Mouse (Mus musculus) splenic B cell, adult 2 months (primary cell): ENCODE measurements around the gene Gpr161.
A peak's percentile ranks its signal among the peaks of the same experiment; 100 is the strongest.

Source experiments
- DNase-seq: peaks from one replicate; pipeline ENCODE4 v3.0.0-alpha.2; 2011; ENCODE audit warnings: low read depth, low spot score
- H3K27me3 ChIP-seq: 2 replicates; pipeline ENCODE4 v1.6.1; 2012; ENCODE audit warnings: mild to moderate bottlenecking, low read length, moderate library complexity, mixed read lengths; ENCODE audit not compliant: control insufficient read depth, poor library complexity, insufficient read depth, severe bottlenecking
- H3K36me3 ChIP-seq: 2 replicates; pipeline ENCODE4 v1.6.1; 2012; ENCODE audit warnings: mild to moderate bottlenecking, low read length, moderate library complexity, mixed read lengths; ENCODE audit not compliant: control insufficient read depth, poor library complexity, insufficient read depth, severe bottlenecking

Gene Gpr161

GRCm38 (mm10) chr1:165295489-165295888 lies at the start of gene Gpr161:
Gpr161 (plus strand) TSS chr1:165295789.
- DNase-seq = no peak
- Histone ChIP-seq H3K27me3 (no peaks in the 10 kb centered on the region), H3K36me3 (no peaks in the 10 kb centered on the region)

GRCm38 (mm10) chr1:165246587-165246986 lies 49.0 kb upstream of the Gpr161 start:
- Histone ChIP-seq H3K36me3 (no peaks in the 10 kb centered on the region), H3K27me3 (no peaks in the 10 kb centered on the region)
- no peak for DNase-seq

- no peaks in the 10 kb centered on the region for H3K36me3 ChIP-seq
- no peak for DNase-seq
- H3K27me3 ChIP-seq = no peaks in the 10 kb centered on the region
These were observed 48.5 kb upstream of the Gpr161 start for GRCm38 (mm10) chr1:165247085-165247484.

- Histone ChIP-seq H3K36me3 (no peaks in the 10 kb centered on the region), H3K27me3 (no peaks in the 10 kb centered on the region)
- no peak for DNase-seq
These were observed 47.8 kb upstream of the Gpr161 start for GRCm38 (mm10) chr1:165247788-165248187.

GRCm38 (mm10) chr1:165248842-165249241 lies 46.7 kb upstream of the Gpr161 start:
- Histone ChIP-seq H3K36me3 (no peaks in the 10 kb centered on the region), H3K27me3 (no peaks in the 10 kb centered on the region)
- DNase-seq = no peak

GRCm38 (mm10) chr1:165250546-165250945 lies 45.0 kb upstream of the Gpr161 start:
- DNase-seq = no peak
- Histone ChIP-seq H3K27me3 (no peaks in the 10 kb centered on the region), H3K36me3 (no peaks in the 10 kb centered on the region)

- no peaks in the 10 kb centered on the region for H3K27me3 ChIP-seq
- H3K36me3 ChIP-seq = no peaks in the 10 kb centered on the region
- peak; percentile 62 for DNase-seq
These were observed 43.4 kb upstream of the Gpr161 start for GRCm38 (mm10) chr1:165252027-165252671.

- no peaks in the 10 kb centered on the region for H3K27me3 ChIP-seq
- no peaks in the 10 kb centered on the region for H3K36me3 ChIP-seq
- DNase-seq = no peak
These were observed 20.6 kb upstream of the Gpr161 start for GRCm38 (mm10) chr1:165274946-165275345.

- H3K27me3 ChIP-seq = no peaks in the 10 kb centered on the region
- H3K36me3 ChIP-seq = no peaks in the 10 kb centered on the region
- DNase-seq = no peak
These were observed 14.8 kb upstream of the Gpr161 start for GRCm38 (mm10) chr1:165280741-165281140.

GRCm38 (mm10) chr1:165281351-165282221 lies 14.0 kb upstream of the Gpr161 start:
- no peaks in the 10 kb centered on the region for H3K27me3 ChIP-seq
- peak; percentile 10 for DNase-seq
- H3K36me3 ChIP-seq = no peaks in the 10 kb centered on the region

- DNase-seq = no peak
- Histone ChIP-seq H3K36me3 (no peaks in the 10 kb centered on the region), H3K27me3 (no peaks in the 10 kb centered on the region)
These were observed 13.2 kb upstream of the Gpr161 start for GRCm38 (mm10) chr1:165282222-165282966.

GRCm38 (mm10) chr1:165282967-165283345 lies 12.6 kb upstream of the Gpr161 start:
- no peak for DNase-seq
- Histone ChIP-seq H3K36me3 (no peaks in the 10 kb centered on the region), H3K27me3 (no peaks in the 10 kb centered on the region)

- no peaks in the 10 kb centered on the region for H3K36me3 ChIP-seq
- no peaks in the 10 kb centered on the region for H3K27me3 ChIP-seq
- DNase-seq = no peak
These were observed 11.5 kb upstream of the Gpr161 start for GRCm38 (mm10) chr1:165284096-165284495.

GRCm38 (mm10) chr1:165288165-165288564 lies 7.4 kb upstream of the Gpr161 start:
- no peak for DNase-seq
- no peaks in the 10 kb centered on the region for H3K36me3 ChIP-seq

GRCm38 (mm10) chr1:165289831-165290230 lies 5.8 kb upstream of the Gpr161 start:
- DNase-seq = peak; percentile 30
- Histone ChIP-seq H3K36me3 (no peaks in the 10 kb centered on the region), H3K27me3 (no peaks in the 10 kb centered on the region)

More at GRCm38 (mm10) chr1:165288165-165288564, 7.4 kb upstream of the Gpr161 start:
- H3K27me3 ChIP-seq = no peaks in the 10 kb centered on the region
